Mouse (Mus musculus) embryonic facial prominence, embryonic 12.5 days (tissue): ENCODE results near the gene Castor1. TPM values are rescaled to one million over a fixed set of nuclear protein-coding genes. Genes with fewer than 3 reads are reported as not detected.

ENCODE experiments used
- ATAC-seq: fragments of 200-750 bp; cut with Nextera tagmentation; 2 replicates; pipeline ENCODE4 v1.8.0; 2017; ENCODE audit not compliant: insufficient number of reproducible peaks, insufficient read depth, low FRiP score, low TSS enrichment
- H3K27ac ChIP-seq: fragments of 300-500 bp; sonication (generic); 2 replicates; pipeline ENCODE4 v1.5.1; 2016; ENCODE audit warnings: mild to moderate bottlenecking
- H3K27me3 ChIP-seq: fragments of 300-500 bp; sonication (generic); 2 replicates; pipeline ENCODE4 v1.6.1; 2016; ENCODE audit warnings: mild to moderate bottlenecking, moderate library complexity
- H3K36me3 ChIP-seq: fragments of 300-500 bp; sonication (generic); 2 replicates; pipeline ENCODE4 v1.6.1; 2016; ENCODE audit warnings: mild to moderate bottlenecking
- H3K4me1 ChIP-seq: fragments of 300-500 bp; sonication (generic); 2 replicates; pipeline ENCODE4 v1.6.1; 2016
- H3K4me2 ChIP-seq: fragments of 300-500 bp; sonication (generic); replicated peaks from 2 replicates; pipeline ENCODE4 v1.6.1; 2016; ENCODE audit warnings: mild to moderate bottlenecking, moderate library complexity
- H3K4me3 ChIP-seq: fragments of 300-500 bp; sonication (generic); 2 replicates; pipeline ENCODE4 v1.5.1; 2016; ENCODE audit warnings: mild to moderate bottlenecking
- H3K9ac ChIP-seq: fragments of 300-500 bp; sonication (generic); 2 replicates; pipeline ENCODE4 v1.6.1; 2016; ENCODE audit warnings: mild to moderate bottlenecking, moderate library complexity
- H3K9me3 ChIP-seq: fragments of 300-500 bp; sonication (generic); 2 replicates; pipeline ENCODE4 v1.6.1; 2016; ENCODE audit warnings: mild to moderate bottlenecking, moderate library complexity
- WGBS: fragments of 180-500 bp; shearing (Covaris S2); methylation state at CpG from one replicate; pipeline ENCODE4 v1.1.7; 2016; 5-methylcytosine and 5-hydroxymethylcytosine counted together
- polyA plus RNA-seq: library from polyadenylated mRNA; unstranded; fragments of >200 nt; fragmentation: Nextera tagmentation; extraction: Ambion mirVana; gene quantifications from 2 replicates; pipeline ENCODE4 v1.2.1, GENCODE M21; 2016

Gene Castor1
- polyA plus RNA-seq, 1 experiment from 2014 or later, result 3.6 TPM

DNA sequence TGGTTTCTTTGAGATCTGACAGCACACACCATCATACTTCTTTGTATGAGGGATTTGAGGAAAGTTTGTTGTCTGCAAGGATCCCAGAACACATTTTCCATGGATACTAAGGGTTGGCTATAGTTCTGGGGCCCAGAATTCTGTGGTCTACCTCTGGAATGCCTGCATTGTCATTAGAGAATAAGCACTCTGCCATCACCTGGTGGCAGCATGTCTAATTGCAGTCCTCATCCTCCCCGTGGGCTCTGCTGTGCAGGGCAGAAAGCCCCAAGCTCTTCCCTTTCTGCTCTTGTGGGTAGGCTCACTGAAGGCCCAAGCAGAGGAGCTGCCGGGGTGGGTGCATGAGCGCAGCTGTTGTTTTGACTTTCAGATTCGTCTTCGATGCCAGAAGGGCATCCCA, 8.5 kb upstream of the Castor1 start:
- peaks cover 69% of the 10 kb centered on the region for H3K36me3 ChIP-seq
- no peaks in the 10 kb centered on the region for H3K27me3 ChIP-seq
- ATAC-seq, result no peak
- H3K4me3 ChIP-seq, result no peak overlapping the region
- H3K4me2 ChIP-seq, result no peak overlapping the region
- H3K27ac ChIP-seq, result no peak overlapping the region
- H3K9me3 ChIP-seq, result no peaks in the 10 kb centered on the region
- no peaks in the 10 kb centered on the region for H3K4me1 ChIP-seq
- no peak overlapping the region for H3K9ac ChIP-seq
- WGBS, result 78% methylated on average over 5 of the region's 5 CpGs

DNA sequence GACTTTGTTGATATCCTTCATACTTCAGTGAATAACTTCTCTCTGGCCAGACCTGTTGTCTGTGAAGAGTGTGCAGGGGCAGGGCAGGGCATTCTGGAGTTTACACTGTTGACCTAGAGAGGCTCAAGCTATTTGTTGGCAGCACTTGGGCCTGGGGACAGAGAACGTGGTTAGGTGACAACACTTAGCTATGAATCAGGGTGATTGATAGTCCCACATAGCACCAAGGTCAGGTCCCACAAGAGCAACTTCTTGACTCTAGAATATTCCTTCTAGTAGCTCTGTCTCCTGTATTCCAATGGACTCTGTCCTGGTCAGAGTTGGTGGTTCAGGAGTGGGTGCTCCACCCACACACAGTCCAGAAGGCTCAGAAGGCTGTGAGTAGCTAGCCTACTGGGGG, 7.2 kb upstream of the Castor1 start:
- WGBS, result 85% methylated on average over 1 of the region's 1 CpGs
- no peak for ATAC-seq

DNA sequence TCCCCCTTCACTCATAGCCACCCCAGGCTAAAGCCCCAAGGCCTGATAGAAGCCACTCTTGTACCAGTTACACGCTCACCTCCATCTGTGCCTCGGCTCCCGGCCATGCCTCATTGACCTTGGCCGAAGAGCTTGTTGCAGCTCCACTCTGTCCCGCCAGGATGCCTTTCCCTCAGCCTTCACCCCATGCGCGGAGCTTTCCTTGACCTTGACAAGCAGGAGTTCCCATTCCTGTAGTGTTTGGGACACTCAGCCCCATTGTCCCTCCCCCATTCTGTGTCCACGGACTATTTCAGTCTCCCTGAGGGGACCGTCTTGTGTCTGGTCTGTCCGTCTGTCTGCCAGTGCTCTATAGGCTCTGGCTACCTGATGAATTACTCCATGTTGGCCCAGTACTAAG, 4.9 kb upstream of the Castor1 start:
- ATAC-seq, result no peak
- Histone ChIP-seq H3K4me1 (no peaks in the 10 kb centered on the region), H3K36me3 (peaks cover 62% of the 10 kb centered on the region), H3K27me3 (peaks cover 6% of the 10 kb centered on the region; the same call in 1 of the 2 replicates), H3K27ac (no peak overlapping the region), H3K4me2 (no peak overlapping the region), H3K4me3 (no peak overlapping the region), H3K9me3 (no peaks in the 10 kb centered on the region), H3K9ac (no peak overlapping the region)
- 93% methylated on average over 10 of the region's 10 CpGs for WGBS

More for the DNA sequence above, 7.2 kb upstream of the Castor1 start:
- Histone ChIP-seq H3K9me3 (no peaks in the 10 kb centered on the region), H3K36me3 (peaks cover 78% of the 10 kb centered on the region), H3K4me1 (no peaks in the 10 kb centered on the region), H3K4me2 (no peak overlapping the region), H3K9ac (no peak overlapping the region), H3K27ac (no peak overlapping the region), H3K27me3 (no peaks in the 10 kb centered on the region), H3K4me3 (no peak overlapping the region)

DNA sequence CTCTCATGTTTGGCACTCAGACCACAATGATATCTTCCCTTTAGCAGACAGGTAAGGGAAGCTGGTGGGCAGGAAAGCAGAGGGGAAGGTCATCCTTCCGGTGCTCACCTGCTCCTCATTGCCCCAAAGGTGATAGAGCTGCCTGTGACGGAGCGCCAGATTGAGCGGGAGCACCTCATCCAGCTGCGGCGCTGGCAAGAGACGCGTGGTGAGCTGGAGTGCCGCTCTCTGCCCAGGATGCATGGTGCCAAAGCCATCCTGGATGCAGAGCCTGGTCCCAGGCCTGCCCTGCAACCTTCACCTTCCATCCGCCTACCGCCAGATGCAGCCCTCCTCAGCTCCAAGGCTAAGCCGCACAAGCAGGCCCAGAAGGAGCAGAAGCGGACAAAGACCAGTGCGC, 3.5 kb upstream of the Castor1 start:
- 95% methylated on average over 14 of the region's 14 CpGs for WGBS
- no peak overlapping the region for H3K4me2 ChIP-seq

DNA sequence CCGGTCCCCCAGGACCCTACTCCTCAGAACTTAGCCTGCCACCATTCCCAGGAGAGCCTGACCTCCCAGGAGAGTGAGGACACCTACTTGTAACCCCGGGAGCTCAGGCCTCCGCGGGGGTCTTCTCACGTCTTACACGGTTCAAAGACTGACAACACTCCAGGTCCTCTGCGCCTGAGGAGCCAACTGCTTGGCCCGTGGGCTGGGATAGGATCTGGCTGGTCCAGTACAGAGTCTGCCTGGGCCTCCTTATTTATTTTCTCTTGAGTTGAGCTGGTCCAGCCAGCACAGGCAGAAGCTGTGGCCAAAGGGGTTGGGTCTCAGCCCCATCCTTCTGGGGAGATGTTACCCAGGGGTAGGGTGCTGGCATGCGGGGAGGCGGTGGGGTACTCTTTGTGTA, 3.0 kb upstream of the Castor1 start:
- Histone ChIP-seq H3K27ac (no peak overlapping the region), H3K9me3 (no peaks in the 10 kb centered on the region), H3K27me3 (peaks cover 23% of the 10 kb centered on the region), H3K4me3 (no peak overlapping the region), H3K4me2 (no peak overlapping the region), H3K4me1 (peaks cover 3% of the 10 kb centered on the region; the same call in 1 of the 2 replicates), H3K36me3 (peaks cover 44% of the 10 kb centered on the region), H3K9ac (no peak overlapping the region)
- ATAC-seq, result no peak
- 84% methylated on average over 10 of the region's 10 CpGs for WGBS

More for the DNA sequence above, 3.5 kb upstream of the Castor1 start:
- Histone ChIP-seq H3K9ac (no peak overlapping the region), H3K4me1 (peaks cover 3% of the 10 kb centered on the region; the same call in 1 of the 2 replicates), H3K36me3 (peaks cover 49% of the 10 kb centered on the region), H3K4me3 (no peak overlapping the region), H3K27ac (no peak overlapping the region), H3K27me3 (peaks cover 20% of the 10 kb centered on the region), H3K9me3 (no peaks in the 10 kb centered on the region)
- no peak for ATAC-seq

DNA sequence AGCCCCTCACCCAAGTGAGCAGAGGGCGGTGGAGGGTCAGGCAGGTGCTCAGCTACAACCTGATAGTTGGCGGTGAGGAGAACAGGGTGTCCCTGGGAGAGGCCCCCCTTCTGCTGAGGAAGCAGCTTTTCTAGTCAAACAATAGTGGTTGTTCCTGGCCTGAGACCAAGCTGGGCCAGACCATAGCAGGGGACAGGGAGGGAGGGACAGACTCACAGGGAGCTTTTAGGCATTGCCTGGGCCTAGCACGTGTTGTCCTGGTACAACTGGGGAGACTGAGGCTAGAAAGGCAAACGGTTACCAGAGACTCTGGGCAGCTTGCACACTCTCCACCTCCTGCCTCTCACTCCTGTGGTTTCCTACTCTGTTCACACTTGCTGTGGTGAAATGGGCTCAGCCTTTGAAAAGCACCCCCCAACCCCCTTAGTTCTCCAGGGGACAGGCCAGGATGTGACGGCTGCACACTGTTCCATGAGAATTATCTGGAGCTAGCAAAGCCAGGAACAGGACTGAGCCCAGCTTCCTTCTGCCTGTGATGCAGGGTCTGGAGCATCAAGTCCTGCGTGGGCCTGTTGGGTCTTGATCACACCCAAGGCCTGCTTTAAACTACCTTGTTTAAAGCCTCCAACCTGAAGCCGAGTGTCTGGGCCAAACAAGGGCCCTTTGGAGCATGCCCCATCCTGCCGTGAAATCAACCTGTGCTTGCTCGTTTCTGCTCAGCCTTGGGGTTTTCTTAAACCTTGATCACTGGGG, 1.6 kb upstream of the Castor1 start:
- Histone ChIP-seq H3K27ac (peak overlapping the region; percentile 65), H3K4me1 (peaks cover 3% of the 10 kb centered on the region; the same call in 1 of the 2 replicates), H3K9me3 (no peaks in the 10 kb centered on the region), H3K36me3 (peaks cover 35% of the 10 kb centered on the region), H3K9ac (no peak overlapping the region), H3K27me3 (peaks cover 26% of the 10 kb centered on the region), H3K4me3 (no peak overlapping the region), H3K4me2 (no peak overlapping the region)
- 75% methylated on average over 9 of the region's 9 CpGs for WGBS
- ATAC-seq, result no peak

DNA sequence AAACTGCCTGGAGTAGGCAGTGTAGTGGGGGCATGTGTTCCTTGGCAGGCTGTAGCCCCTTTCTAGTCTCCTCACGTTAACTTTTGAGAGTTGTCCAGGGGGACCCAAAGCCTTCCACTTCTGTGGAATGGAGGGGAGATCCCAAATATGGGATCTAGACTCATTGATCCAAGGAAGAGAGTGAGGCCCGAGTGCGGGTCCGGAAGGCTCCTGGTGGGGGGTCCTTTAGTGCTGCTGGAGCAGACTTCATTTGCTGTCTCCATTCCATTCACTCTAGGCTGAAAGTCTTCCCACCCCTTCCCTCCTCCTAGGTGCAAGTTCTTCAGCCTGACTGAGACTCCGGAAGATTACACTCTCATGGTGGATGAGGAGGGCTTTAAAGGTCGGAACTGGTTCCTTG, 612 bp downstream of the Castor1 start:
- H3K4me2 ChIP-seq, result peak overlapping the region; percentile 61
- H3K27ac ChIP-seq, result no peak overlapping the region
- no peaks in the 10 kb centered on the region for H3K9me3 ChIP-seq
- H3K27me3 ChIP-seq, result peaks cover 26% of the 10 kb centered on the region
- peak overlapping the region; percentile 44 for H3K9ac ChIP-seq
- H3K4me3 ChIP-seq, result peak overlapping the region; percentile 39
- no peak for ATAC-seq
- H3K36me3 ChIP-seq, result peaks cover 17% of the 10 kb centered on the region
- WGBS, result 3% methylated on average over 6 of the region's 6 CpGs
- peaks cover 3% of the 10 kb centered on the region; the same call in 1 of the 2 replicates for H3K4me1 ChIP-seq

DNA sequence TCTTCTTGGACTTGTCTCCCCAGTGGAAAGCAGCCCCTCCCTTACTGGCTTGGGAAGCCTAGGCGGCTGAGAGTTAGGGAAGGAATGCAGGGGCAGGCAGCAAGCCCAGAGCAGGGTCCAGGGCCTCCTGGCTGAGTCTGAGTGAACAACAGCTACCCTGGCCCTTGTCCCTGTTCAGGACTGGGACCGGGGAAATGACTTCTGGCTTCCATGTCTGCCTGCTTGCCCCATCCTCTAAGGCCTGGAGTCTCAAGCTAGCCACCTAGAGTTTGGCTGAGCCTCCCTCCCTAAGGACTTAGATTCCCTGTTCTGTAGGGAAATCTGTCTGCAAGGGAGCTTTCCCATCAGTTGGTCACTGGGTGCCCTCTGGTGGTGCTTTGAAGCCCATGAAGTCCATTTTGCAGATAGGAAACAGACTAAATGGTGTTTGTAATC, 1.3 kb downstream of the Castor1 start:
- no peaks in the 10 kb centered on the region for H3K9me3 ChIP-seq
- no peak overlapping the region for H3K9ac ChIP-seq
- H3K4me3 ChIP-seq, result no peak overlapping the region
- no peak overlapping the region for H3K27ac ChIP-seq
- H3K27me3 ChIP-seq, result peaks cover 26% of the 10 kb centered on the region
- 15% methylated on average over 2 of the region's 2 CpGs for WGBS
- H3K4me1 ChIP-seq, result peaks cover 3% of the 10 kb centered on the region; the same call in 1 of the 2 replicates
- ATAC-seq, result no peak
- no peak overlapping the region for H3K4me2 ChIP-seq
- H3K36me3 ChIP-seq, result 0 out of 2 replicates have a peak, but pooled peaks cover 11% of the 10 kb centered on the region

DNA sequence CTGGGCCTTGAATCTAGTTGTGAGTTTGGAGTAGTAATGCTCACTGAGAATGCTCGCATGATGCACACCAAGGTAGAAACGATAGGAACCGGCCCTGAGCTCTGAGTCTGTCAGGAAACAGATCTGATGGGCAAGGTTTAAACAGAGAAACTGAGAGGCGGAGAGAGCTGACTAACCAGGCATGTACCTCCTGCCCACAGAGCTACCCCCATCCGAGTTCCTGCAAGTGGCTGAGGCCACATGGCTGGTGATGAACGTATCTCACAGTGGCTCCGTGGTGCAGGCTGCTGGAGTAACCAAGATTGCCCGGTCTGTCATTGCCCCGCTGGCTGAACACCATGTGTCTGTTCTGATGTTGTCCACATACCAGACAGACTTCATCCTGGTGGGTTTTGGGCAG, 1.9 kb downstream of the Castor1 start:
- 61% methylated on average over 9 of the region's 9 CpGs for WGBS
- Histone ChIP-seq H3K4me3 (no peak overlapping the region), H3K4me2 (no peak overlapping the region), H3K27ac (no peak overlapping the region), H3K9ac (no peak overlapping the region), H3K36me3 (0 out of 2 replicates have a peak, but pooled peaks cover 5% of the 10 kb centered on the region), H3K4me1 (peaks cover 3% of the 10 kb centered on the region; the same call in 1 of the 2 replicates), H3K27me3 (peaks cover 26% of the 10 kb centered on the region), H3K9me3 (no peaks in the 10 kb centered on the region)
- no peak for ATAC-seq

DNA sequence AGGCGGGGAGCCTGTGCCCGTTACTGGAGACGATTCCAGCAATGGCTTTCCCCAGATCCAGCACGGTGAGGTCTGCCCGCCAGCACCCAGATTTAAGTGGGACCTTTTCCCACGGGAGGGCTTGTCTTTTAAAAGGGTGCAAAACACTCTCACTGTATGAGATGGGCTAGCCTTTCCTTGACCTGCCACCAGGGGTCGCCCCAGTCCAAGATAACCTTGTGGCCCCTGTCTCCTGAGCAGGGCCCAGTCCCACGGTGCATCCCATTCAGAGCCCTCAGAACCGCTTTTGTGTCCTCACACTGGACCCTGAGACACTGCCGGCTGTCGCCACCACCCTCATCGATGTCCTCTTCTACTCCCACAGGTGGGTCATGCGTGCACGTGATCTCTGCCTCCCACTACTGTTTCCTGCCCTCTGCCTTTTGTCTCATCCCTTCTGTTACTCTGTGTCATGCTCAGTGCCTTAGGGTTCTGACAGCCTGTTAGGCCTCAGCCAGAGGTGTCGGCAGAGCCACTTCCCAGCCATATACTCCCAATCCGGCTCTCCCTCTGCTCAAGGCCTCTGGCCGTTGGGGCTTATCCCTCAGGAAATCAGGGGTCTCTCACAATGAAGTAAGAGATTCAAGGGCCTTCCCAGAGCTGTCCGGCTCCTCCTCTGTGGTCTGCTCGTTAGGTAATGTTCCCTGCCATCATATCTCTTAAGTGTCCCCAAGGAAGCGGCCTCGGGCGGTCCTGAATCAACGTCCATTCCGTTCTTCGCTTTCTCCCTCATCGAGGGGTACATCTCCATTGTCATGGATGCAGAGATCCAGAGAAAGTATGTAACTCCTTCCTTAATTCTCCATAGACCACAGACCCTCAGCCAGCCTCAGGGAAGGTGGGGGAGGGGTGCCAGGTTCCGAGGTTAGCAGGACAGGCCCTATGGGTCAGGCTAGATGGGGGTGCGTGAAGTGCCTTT, 2.7 kb downstream of the Castor1 start:
- Histone ChIP-seq H3K4me1 (peaks cover 3% of the 10 kb centered on the region; the same call in 1 of the 2 replicates), H3K4me3 (no peak overlapping the region), H3K9me3 (no peaks in the 10 kb centered on the region), H3K36me3 (no peaks in the 10 kb centered on the region), H3K27me3 (peaks cover 26% of the 10 kb centered on the region), H3K4me2 (no peak overlapping the region), H3K27ac (no peak overlapping the region), H3K9ac (no peak overlapping the region)
- no peak for ATAC-seq
- WGBS, result 46% methylated on average over 28 of the region's 28 CpGs

DNA sequence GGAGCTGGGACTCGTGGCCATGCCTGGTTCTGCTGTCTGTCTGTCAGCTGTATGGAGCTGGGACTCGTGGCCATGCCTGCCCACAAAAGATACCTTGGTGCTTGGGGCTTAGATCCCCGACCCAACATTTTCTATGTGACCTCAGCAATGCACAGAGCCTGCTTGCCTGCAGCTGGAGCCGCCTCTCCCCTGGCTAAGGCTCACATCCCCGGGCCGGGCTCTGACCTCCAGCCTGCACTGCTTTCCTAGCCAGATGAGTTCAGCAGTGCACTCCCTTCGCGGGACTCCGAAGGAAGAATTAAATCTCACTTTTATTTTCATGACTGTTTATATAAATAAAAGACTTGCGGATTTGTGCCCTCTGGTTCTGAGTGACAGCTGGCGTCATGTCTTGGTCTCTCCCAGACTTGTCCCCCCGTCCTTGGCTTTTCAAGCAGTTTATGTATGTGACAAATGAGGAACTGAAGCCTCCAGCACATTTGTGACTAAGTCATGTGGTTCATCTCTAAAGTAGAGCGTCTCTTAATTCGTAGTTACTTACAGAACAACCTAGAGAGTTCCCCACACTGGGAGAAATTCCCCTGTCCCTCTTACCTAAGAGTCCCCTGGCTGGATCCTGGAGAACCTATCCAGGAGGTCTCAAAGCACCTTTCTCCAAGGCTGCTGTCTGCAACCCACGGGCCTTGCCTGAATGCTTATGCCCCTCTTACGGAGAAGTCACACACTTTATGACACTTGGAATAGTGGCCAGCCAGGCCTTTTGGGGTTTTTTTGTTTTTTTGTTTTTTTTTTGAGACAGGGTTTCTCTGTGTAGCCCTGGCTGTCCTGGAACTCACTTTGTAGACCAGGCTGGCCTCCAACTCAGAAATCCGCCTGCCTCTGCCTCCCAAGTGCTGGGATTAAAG, 4.3 kb downstream of the Castor1 start:
- Histone ChIP-seq H3K4me3 (no peak overlapping the region), H3K27me3 (peaks cover 26% of the 10 kb centered on the region), H3K27ac (no peak overlapping the region), H3K9me3 (no peaks in the 10 kb centered on the region), H3K36me3 (no peaks in the 10 kb centered on the region), H3K4me2 (no peak overlapping the region), H3K9ac (no peak overlapping the region), H3K4me1 (peaks cover 3% of the 10 kb centered on the region; the same call in 1 of the 2 replicates)
- WGBS, result 70% methylated on average over 17 of the region's 17 CpGs
- no peak for ATAC-seq
